Mouse (Mus musculus) T-helper 1 cell (primary cell): ENCODE results near the gene Gm9821.

Source experiments
- in situ Hi-C: fragments of 300-600 bp; cut with MboI, MseI; formaldehyde crosslinking; loops from one replicate; pipeline ENCODE4 v1.15.1; 2025; ENCODE audit warnings: high pct_unique_total_duplicates

Gm9821 gene

DNA sequence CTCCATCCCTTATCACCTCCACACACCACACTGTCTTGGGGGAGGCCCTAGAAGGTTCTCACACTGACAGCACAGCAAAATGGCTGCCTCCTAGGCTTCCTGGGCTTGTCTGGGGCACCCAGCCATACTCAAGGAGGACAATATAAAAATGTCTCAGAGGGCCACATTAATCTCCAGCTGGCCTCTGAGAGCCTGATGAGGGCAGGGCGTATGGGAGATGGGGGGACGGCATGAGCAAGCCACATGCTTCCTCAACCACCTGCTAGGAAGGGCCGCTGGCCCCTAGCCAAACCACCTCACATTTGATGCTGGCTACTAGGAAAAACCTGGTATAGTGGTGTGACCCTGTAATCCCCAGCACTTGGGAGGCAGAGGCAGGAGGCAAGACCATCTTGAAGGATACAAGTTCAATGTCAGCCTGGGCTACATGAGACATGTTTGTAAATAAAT, 3.3 kb downstream of the Gm9821 start:
- in situ Hi-C loops, result no loop called here

DNA sequence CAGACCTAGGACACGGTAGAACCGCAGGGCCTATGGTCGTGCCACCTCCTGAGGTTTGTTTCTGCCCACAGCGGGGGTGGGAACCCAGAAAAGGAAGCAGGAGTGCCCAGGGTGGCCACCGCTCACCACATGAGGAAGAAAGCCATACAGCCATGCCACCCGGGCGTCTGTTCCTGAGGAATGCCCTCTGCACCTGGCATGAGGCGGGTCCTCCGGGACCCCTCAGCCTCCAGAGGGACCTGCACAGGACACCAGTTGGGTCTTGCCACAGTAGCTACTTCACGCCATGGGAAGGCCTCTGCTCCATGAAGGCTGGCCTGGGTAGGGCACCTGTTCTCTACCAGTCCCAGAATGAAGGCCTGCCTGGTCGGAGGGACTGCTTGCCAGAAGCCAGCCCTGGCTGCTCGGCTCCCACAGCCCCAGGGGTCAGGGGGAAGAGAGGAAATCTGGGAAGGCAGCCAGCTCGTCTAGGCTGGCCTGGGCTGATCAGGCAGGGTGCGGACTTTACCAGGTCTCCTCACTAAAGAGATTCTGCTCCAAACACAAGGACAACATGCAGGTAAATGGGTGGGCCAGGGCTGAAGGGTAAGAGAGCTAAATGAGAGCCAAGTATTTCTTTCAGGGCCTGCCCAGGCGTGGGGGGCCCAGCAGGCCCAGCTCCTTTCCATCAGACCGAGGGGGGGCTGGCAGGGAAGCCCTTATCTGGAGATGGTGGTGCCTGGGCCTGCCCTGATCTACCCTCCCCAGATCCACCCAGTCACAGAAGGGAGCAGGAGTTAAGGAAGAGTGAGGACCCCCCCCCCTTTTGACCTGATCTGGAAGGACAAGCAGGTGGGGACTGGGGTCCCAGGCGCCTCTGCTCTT, 4.1 kb downstream of the Gm9821 start:
- in situ Hi-C loops, result loop anchor here (25.0 kb wide), 1 partner anchor 1513 kb away; the partner anchor contains the start of gene Cd82

DNA sequence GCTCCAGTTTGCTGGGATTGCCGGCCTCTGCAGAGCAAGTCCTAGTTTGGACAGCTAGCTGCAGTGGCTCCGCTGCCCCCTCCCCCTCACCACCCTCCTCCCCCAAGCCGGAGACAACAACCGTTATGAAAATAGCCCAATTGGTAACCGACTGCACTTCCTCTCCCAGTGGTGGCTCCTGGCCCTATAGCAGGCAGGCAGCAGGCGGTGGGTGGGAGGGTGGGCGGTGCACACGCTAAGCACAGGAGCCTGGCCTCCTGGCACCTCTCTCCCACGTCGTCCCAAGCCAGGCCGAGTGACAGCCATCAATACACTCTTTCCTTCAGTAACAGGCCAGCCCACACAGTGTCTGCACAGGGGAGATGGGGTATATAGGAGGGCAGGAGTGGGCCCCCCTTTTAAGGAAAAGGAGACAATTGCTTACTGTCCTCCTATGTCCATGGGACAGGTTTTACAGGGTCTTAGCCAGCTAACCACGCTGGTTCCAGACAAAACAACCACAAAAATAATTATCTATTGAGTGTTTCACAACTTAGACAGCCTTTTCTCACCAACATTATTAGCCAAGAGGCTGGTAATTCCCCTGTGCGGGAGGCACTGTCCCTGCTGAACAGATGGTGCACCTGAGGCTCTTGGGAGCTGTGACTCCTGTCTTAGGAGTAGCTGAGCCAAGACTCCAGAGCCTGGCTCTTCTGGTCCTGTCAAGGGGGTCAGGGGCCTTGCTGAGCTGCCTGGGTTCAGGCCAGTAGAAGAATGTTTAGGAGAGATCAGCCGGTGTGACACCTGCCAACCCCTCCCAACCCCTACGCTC, 5.0 kb downstream of the Gm9821 start:
- in situ Hi-C loops, result loop anchor here (25.0 kb wide), 1 partner anchor 1512 kb away; the partner anchor contains the start of gene Cd82

DNA sequence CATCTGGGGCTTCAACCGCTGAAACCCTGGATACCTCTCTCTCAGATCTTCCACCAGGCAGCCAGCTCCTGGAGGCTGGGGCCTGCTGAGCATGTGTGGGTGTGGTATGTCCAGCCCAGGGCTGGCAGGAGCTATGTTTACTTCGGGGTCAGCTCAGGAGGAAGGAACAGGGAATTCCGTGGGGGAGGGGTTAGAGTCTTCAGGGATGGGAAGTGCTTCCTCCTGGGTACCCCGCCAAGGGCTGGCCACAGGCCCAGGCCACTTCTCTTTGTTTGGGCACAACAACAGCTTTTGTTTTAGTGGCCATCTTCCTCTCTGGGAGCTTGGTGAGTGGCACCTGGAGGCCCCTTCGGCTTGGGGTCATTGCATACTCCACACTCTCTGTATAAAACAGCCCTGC, 8.3 kb downstream of the Gm9821 start:
- in situ Hi-C loops, result loop anchor here (25.0 kb wide), 1 partner anchor 1508 kb away; the partner anchor contains the start of gene Cd82

DNA sequence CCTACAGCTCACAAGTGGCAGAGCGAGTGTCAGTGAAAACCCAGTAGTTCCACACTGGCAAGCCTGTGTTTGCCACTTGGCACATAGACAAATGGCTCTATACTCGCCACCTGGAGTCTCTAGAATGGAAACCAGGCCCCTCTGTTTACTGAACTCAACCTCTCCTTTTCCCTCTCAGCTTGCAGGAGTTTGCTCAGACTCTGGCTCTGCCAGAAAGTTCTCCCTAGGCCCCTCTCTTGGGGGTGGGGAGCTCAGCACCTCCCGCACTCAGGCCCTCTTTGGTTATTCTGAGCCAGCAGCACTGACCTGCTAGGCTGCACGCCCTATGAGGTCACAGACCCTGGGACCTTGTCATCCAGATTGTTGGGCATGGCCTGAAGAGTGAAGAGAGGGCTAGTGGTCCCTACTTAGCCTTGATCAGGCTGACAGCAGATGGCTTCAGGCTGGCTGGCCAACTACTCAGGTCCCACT, 9.7 kb downstream of the Gm9821 start:
- in situ Hi-C loops, result loop anchor here (25.0 kb wide), 1 partner anchor 1507 kb away; the partner anchor contains the start of gene Cd82

DNA sequence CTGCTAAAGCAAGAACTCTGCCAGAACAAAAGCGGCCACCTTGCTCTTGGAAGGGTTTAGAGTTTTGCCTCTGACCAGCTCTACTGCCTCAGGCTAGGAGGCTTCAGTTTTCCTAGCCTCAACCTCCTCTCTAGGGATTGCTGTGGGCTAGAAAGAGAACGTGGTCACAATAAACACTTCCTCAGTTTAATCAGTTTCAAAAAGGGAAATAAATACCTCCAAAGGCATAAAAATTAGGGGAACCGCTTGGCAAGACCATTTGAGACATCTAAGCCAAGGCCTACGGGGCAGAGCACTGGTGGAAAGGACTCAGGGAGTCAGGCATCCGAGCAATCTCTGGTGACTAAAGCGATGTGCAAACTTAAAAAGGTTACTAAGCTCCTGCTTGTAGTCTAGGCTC, 10.4 kb downstream of the Gm9821 start:
- in situ Hi-C loops, result loop anchor here (25.0 kb wide), 1 partner anchor 1506 kb away; the partner anchor contains the start of gene Cd82

DNA sequence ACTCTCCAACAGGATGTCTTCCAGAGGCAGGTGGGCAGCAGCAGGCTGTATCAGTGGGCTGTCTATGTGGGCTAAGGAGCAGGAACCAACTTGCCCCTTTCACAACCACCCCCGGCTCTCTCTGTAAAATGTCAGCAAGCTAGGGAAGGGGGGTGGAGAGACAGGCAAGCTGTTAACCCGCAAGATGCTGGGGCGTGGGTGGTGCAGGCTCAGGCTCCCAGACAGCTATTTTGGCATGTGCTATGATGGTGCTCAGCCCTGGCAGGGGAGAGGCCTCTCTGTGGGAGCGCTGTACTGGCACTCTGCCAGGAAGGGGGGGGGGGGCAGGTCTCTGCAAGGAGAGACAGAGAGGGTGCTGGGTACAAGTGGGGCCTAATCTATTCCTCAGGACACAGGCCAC, 11.6 kb downstream of the Gm9821 start:
- in situ Hi-C loops, result loop anchor here (25.0 kb wide), 1 partner anchor 1505 kb away; the partner anchor contains the start of gene Cd82

DNA sequence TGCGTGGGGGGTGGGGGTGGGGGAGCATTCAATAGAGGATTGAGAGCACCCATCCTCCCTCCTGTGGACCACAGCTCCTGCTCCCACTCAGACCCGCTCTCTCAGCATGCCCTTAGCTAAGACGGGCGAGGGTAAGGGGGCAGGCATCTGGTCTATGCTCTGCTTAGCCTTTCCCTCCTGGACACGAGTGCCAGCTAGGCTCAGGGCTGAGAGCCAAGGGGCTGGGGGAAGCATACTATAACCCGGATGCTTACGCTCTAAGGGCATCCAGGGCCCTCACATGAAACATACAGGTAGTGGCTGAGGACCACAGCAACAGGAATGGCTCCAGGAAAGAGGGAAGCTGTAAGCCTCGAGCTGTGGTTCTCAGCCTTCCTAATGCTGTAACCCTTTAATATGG, 12.5 kb downstream of the Gm9821 start:
- in situ Hi-C loops, result loop anchor here (25.0 kb wide), 1 partner anchor 1504 kb away; the partner anchor contains the start of gene Cd82

DNA sequence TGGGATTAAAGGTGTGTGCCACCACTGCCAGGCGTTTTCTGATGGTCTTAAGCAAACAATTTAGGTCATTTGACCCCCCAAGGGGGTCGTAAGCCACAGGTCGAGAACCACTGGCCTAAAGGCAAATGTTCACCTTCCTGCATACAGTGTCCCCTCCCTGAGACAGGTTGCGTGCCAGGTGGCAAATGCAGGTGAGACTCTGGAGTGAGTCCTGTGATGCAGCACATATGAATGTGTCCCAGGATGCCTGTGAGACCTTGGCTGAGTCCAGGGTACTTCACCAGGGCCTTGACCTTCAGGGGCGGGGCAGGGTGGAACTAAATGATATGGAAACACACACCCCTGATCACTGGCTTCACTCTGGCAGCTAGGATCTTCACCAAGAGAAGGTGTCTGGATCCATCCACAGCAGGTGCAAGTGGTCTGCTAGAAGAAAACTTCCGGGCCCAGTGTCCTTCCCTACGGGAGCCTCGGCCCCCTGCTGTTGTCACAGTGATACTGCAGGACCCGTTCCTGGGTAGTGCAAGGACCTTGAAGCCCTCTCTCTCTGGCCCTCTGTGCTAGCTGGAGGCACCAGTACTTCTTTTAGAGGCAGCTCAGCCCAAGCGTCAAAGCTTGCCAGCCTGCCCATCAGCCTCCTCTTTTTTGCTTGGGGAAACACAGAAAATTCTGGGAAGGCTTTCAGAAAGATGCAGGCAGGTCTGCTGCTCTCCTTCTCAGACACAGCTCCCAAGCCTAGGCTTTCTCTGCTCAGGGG, 13.4 kb downstream of the Gm9821 start:
- in situ Hi-C loops, result loop anchor here (25.0 kb wide), 1 partner anchor 1503 kb away; the partner anchor contains the start of gene Cd82

DNA sequence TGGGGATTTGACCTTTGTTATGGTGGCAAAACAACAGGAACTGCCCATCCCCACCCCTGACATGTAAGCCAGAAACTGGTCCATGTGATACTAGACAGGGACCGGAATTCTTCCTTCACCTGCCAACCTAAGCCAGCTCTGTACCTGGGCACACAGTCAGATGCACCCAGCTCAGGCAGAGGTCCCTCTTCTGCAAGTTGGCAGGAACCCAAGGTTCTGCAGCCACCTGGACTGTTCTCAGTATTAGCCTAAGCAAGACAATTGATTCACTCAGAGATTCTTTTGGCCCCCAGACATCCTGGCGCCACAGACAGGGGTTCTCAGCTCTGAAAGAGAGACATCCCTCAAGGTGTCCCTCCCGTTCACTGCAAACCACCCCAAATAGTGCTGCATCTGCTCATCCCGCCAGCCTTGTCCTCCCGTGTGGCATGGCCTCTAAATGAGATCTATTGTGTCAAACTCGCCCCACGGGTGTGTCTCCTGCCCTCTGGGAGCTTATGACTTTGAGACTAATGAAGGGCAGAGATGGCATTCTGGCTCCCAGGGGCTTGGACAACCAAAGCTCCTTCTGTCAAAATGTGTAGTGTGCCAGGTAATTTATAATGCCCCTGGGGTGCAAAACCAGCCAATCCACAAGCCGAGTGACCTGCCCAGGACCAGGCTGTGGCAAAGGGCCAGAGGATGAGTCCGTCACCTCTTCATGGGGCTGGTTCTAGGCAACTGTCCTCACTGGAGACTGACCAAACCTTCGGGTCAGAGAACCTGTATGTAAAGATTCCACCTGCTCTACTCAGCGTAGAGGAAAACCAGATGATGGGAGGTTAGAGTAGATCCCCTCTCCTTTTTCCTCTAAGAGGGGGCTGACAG, 14.3 kb downstream of the Gm9821 start:
- in situ Hi-C loops, result loop anchor here (25.0 kb wide), 1 partner anchor 1503 kb away; the partner anchor contains the start of gene Cd82

DNA sequence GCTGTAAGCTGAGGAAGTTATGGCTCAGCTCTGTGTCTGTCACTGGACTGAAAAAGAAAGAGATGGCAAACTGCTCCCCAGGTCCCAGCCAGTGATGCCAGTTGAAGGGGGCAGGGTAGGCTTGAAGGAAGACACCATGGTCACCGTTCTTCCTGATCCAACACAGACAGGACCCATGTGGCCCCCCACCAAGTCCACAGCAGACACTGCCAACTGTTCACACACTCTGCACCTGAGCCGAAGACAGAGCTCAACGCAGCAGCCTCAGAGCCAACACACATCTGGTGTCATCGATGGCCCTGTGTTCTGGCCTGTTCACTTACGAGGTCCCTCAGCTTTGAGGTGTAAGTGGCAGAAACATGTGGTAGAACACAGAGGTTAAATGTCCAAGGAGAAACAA, 15.0 kb downstream of the Gm9821 start:
- in situ Hi-C loops, result loop anchor here (25.0 kb wide), 1 partner anchor 1502 kb away; the partner anchor contains the start of gene Cd82

DNA sequence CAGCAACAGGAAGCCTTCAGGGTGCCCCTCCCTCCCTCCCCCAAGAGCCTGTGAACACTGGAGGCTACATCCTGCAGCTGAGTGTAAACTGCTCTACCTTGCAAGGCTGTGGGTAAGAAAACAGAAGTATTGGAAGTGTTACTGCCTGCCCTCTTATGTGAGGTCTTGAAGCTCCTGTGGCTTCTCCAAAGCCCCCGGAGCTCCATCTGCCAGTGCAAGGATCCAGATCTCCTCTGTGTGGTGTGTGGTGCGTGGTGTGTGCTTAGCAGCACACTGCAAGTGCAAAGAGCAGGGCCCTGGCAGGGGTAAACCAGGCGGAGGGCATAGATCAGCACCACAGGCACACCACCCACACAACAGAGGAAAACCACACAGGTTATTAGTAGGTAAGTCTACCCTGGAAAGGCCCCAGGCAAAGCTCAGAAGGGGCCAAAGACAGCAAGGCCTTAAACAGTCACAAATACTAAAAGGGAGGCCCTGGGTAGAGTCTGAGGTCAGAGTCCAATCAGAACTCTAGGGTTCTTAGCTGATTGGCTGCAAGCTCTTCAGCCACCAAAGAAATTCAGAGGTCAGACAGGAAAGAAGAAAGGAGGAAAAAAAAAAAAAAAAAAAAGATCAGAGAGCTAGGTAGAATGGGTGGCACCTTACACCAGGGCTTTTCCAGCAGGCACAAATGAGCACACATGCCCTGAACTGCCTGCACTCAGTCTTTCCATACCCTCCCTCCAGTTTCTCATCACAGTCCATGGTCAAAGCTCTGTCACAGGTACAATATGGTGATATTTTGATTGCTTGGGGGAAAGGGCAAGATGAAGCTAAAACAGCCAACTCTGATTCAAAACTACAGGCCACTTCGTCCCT, 16.6 kb downstream of the Gm9821 start:
- in situ Hi-C loops, result loop anchor here (25.0 kb wide), 1 partner anchor 1500 kb away; the partner anchor contains the start of gene Cd82

DNA sequence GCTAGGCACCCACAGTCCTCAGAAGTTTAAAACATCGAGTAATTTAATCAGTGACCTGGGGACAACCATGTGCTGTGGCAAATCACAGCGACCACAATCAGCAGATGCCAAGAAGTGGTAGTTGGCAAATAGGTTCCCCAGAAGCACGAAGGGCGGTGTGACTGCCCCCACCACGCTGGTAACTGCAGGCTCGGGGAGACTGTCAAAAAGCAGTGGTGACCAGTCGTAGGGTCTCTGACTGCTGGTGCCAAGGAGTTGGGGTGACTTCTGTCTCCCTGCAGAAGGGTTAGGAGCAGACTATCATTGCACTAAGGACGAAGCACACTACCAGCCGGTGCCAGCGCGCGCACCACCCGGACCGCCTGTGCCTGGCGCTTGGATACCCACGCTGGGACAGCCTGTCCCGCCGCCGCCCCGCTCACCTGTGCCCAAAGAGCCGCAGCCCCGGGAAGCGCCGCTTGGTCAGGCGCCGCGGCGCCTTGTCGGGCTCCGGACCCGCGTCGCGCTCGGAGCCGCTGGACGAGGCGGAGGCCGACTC, 17.4 kb downstream of the Gm9821 start:
- in situ Hi-C loops, result loop anchor here (25.0 kb wide), 1 partner anchor 1499 kb away; the partner anchor contains the start of gene Cd82

DNA sequence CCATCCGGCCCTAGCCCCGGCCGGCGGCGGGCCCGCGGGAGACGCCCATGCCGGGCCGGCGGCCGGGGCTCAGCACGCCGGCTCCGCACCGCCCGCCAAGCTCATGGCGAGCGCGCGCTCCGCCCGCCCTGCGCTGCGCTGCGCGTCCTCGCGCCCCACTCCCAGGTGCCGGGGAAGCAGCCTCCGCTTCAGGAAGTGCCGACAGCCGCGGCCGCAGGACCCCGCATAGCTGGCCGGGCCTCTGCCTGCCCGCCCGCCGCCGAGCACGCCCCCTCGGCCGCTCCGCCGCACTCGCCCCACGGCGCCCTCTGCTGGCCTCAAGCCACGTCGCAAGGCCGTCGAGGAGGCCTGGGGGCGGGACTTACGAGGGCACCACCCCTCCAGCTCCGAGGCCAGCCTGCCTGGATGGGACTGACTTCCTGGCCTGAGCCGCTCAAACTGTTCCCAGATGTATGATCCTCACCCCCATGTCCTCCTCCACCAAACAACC, 18.0 kb downstream of the Gm9821 start:
- in situ Hi-C loops, result loop anchor here (25.0 kb wide), 1 partner anchor 1499 kb away; the partner anchor contains the start of gene Cd82

DNA sequence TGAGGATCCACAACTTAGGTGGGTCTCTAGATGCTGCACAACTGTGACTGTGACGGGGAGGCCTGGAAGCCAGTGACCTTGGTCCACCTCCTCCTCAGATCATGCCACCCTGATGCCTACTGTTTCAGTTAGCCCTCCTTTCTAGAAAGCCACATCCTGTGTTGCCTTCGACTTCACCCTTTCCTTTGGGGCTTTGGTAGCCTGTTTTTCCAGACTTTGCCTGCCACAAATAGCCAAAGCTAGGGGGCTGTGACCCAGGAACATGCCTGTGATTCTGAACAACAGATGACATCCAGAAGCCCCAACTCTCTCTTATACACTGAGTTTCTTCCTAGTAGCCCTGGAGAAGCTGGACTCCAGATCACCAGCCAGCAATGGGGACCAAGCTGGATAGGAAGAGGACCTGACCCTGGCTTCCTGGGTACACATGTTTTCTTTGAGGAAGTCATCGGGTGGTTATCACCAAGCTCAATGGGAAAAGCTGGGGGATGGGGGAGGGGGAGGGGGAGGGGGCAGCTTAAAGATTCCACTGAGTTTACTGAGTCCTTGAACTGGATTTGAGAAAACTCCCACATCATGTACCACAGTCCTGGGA, 19.2 kb downstream of the Gm9821 start:
- in situ Hi-C loops, result loop anchor here (25.0 kb wide), 1 partner anchor 1498 kb away; the partner anchor contains the start of gene Cd82

DNA sequence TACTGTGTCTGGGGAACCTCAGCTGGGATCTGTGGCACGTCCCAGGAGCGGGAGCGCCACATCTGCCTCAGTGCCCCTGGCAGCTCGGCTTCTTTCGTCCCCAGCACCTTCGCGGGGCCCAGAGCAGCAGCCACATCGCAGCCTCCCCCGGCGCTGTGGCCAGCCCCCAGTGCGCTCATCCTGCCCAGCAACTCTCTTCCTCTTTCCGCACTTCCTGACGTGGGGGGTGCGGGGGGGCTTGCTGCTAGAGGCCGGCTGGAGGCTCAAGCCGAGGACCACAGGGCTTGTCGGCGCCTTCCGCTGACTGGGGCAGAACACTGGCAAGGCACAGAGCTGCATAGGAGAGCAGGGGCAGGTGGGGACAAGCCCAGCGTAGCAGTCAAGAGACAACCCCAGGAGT, 19.9 kb downstream of the Gm9821 start:
- in situ Hi-C loops, result loop anchor here (25.0 kb wide), 1 partner anchor 1497 kb away; the partner anchor contains the start of gene Cd82

DNA sequence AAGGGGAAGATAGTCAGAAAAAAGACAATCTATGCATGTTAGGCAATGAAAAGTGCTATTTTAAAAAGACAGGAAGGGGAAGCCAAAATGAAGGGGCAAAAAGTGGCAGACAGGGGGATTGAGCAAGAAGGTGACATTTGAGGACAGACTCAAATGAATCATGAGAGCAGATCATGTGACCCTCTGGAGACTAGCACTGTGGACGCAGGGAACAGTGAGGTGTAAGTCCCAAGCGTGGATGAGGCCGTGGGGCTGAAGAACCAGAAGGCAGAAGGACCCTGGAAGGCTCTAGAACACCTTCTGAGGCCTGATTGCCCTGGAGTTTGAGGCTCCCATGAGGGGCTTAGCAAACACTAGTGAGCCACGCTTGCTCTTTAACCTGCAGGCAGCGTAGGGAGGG, 20.9 kb downstream of the Gm9821 start:
- in situ Hi-C loops, result loop anchor here (25.0 kb wide), 1 partner anchor 1496 kb away; the partner anchor contains the start of gene Cd82
